Mouse (Mus musculus): ENCODE results near the gene Hhat. TPM values are rescaled to one million over a fixed set of nuclear protein-coding genes. Genes with fewer than 3 reads are reported as not detected.

The Hhat gene
- polyA plus RNA-seq, 1 experiment from 2014 or later = 9.2 TPM

- Histone ChIP-seq H3K27ac (ENCODE audit: low read depth, low read length) (no peak overlapping the region), H3K4me2 (ENCODE audit: low read depth) (no peak overlapping the region), H3K36me3 (ENCODE audit: control insufficient read depth, insufficient read depth, low read length) (no peaks in the 10 kb centered on the region), H3K4me3 (ENCODE audit: low read depth, low read length) (no peak overlapping the region), H3K9ac (ENCODE audit: low read length) (no peak overlapping the region), H3K4me1 (ENCODE audit: control insufficient read depth, insufficient read depth, low read length) (no peaks in the 10 kb centered on the region), H3K9me3 (ENCODE audit: control insufficient read depth, low read length) (no peaks in the 10 kb centered on the region), H3K27me3 (ENCODE audit: control insufficient read depth, insufficient read depth, low read length) (no peaks in the 10 kb centered on the region)
- ATAC-seq (ENCODE audit: insufficient read depth, low FRiP score, low TSS enrichment) (no peak), DNase-seq (ENCODE audit: low spot score) (no peak)
- WGBS = 90% methylated on average over 6 of the region's 6 CpGs
Measured at GRCm38 (mm10) chr1:192473134-192473533, 297.9 kb downstream of the Hhat start.

GRCm38 (mm10) chr1:192472366-192472765 is 298.7 kb downstream of the Hhat start:
- Histone ChIP-seq H3K27ac (ENCODE audit: low read depth, low read length) (no peak overlapping the region), H3K4me3 (ENCODE audit: low read depth, low read length) (no peak overlapping the region), H3K27me3 (ENCODE audit: control insufficient read depth, insufficient read depth, low read length) (no peaks in the 10 kb centered on the region), H3K4me1 (ENCODE audit: control insufficient read depth, insufficient read depth, low read length) (no peaks in the 10 kb centered on the region), H3K9ac (ENCODE audit: low read length) (no peak overlapping the region), H3K4me2 (ENCODE audit: low read depth) (no peak overlapping the region), H3K36me3 (ENCODE audit: control insufficient read depth, insufficient read depth, low read length) (no peaks in the 10 kb centered on the region), H3K9me3 (ENCODE audit: control insufficient read depth, low read length) (no peaks in the 10 kb centered on the region)
- 66% methylated on average over 4 of the region's 4 CpGs for WGBS
- ATAC-seq (ENCODE audit: insufficient read depth, low FRiP score, low TSS enrichment) (no peak), DNase-seq (ENCODE audit: low spot score) (no peak)

GRCm38 (mm10) chr1:192463732-192464131 is 307.3 kb downstream of the Hhat start:
- H3K4me2 ChIP-seq (ENCODE audit: low read depth) = no peak overlapping the region
- WGBS = 78% methylated on average over 4 of the region's 4 CpGs
- H3K4me1 ChIP-seq (ENCODE audit: control insufficient read depth, insufficient read depth, low read length) = no peaks in the 10 kb centered on the region
- H3K9ac ChIP-seq (ENCODE audit: low read length) = no peak overlapping the region
- no peaks in the 10 kb centered on the region for H3K9me3 ChIP-seq (ENCODE audit: control insufficient read depth, low read length)
- no peaks in the 10 kb centered on the region for H3K27me3 ChIP-seq (ENCODE audit: control insufficient read depth, insufficient read depth, low read length)
- DNase-seq (ENCODE audit: low spot score) = no peak
- no peaks in the 10 kb centered on the region for H3K36me3 ChIP-seq (ENCODE audit: control insufficient read depth, insufficient read depth, low read length)
- no peak overlapping the region for H3K27ac ChIP-seq (ENCODE audit: low read depth, low read length)
- no peak overlapping the region for H3K4me3 ChIP-seq (ENCODE audit: low read depth, low read length)
- ATAC-seq (ENCODE audit: insufficient read depth, low FRiP score, low TSS enrichment) = no peak

- ATAC-seq (ENCODE audit: insufficient read depth, low FRiP score, low TSS enrichment) (no peak), DNase-seq (ENCODE audit: low spot score) (peak; percentile 63)
- Histone ChIP-seq H3K27me3 (ENCODE audit: control insufficient read depth, insufficient read depth, low read length) (no peaks in the 10 kb centered on the region), H3K36me3 (ENCODE audit: control insufficient read depth, insufficient read depth, low read length) (no peaks in the 10 kb centered on the region), H3K9ac (ENCODE audit: low read length) (no peak overlapping the region), H3K9me3 (ENCODE audit: control insufficient read depth, low read length) (no peaks in the 10 kb centered on the region), H3K4me3 (ENCODE audit: low read depth, low read length) (no peak overlapping the region), H3K4me1 (ENCODE audit: control insufficient read depth, insufficient read depth, low read length) (no peaks in the 10 kb centered on the region), H3K27ac (ENCODE audit: low read depth, low read length) (no peak overlapping the region), H3K4me2 (ENCODE audit: low read depth) (no peak overlapping the region)
- 81% methylated on average over 6 of the region's 6 CpGs for WGBS
Measured at GRCm38 (mm10) chr1:192457526-192458206, 313.4 kb downstream of the Hhat start.

- H3K36me3 ChIP-seq (ENCODE audit: control insufficient read depth, insufficient read depth, low read length) = no peaks in the 10 kb centered on the region
- no peaks in the 10 kb centered on the region for H3K27me3 ChIP-seq (ENCODE audit: control insufficient read depth, insufficient read depth, low read length)
- no peak overlapping the region for H3K9ac ChIP-seq (ENCODE audit: low read length)
- 73% methylated on average over 3 of the region's 3 CpGs for WGBS
- no peak overlapping the region for H3K27ac ChIP-seq (ENCODE audit: low read depth, low read length)
- H3K4me2 ChIP-seq (ENCODE audit: low read depth) = no peak overlapping the region
- H3K4me3 ChIP-seq (ENCODE audit: low read depth, low read length) = no peak overlapping the region
- no peaks in the 10 kb centered on the region for H3K9me3 ChIP-seq (ENCODE audit: control insufficient read depth, low read length)
- no peaks in the 10 kb centered on the region for H3K4me1 ChIP-seq (ENCODE audit: control insufficient read depth, insufficient read depth, low read length)
- ATAC-seq (ENCODE audit: insufficient read depth, low FRiP score, low TSS enrichment) (no peak), DNase-seq (ENCODE audit: low spot score) (no peak)
Measured at GRCm38 (mm10) chr1:192457037-192457436, 314.0 kb downstream of the Hhat start.

- Histone ChIP-seq H3K27me3 (ENCODE audit: control insufficient read depth, insufficient read depth, low read length) (no peaks in the 10 kb centered on the region), H3K9ac (ENCODE audit: low read length) (no peak overlapping the region), H3K27ac (ENCODE audit: low read depth, low read length) (no peak overlapping the region), H3K4me3 (ENCODE audit: low read depth, low read length) (no peak overlapping the region), H3K4me1 (ENCODE audit: control insufficient read depth, insufficient read depth, low read length) (no peaks in the 10 kb centered on the region), H3K9me3 (ENCODE audit: control insufficient read depth, low read length) (no peaks in the 10 kb centered on the region), H3K4me2 (ENCODE audit: low read depth) (no peak overlapping the region), H3K36me3 (ENCODE audit: control insufficient read depth, insufficient read depth, low read length) (no peaks in the 10 kb centered on the region)
- ATAC-seq (ENCODE audit: insufficient read depth, low FRiP score, low TSS enrichment) (no peak), DNase-seq (ENCODE audit: low spot score) (no peak)
- 54% methylated on average over 4 of the region's 4 CpGs for WGBS
Measured at GRCm38 (mm10) chr1:192454981-192455380, 316.0 kb downstream of the Hhat start.

GRCm38 (mm10) chr1:192454501-192454900 is 316.5 kb downstream of the Hhat start:
- Histone ChIP-seq H3K27ac (ENCODE audit: low read depth, low read length) (no peak overlapping the region), H3K9ac (ENCODE audit: low read length) (no peak overlapping the region), H3K27me3 (ENCODE audit: control insufficient read depth, insufficient read depth, low read length) (no peaks in the 10 kb centered on the region), H3K4me1 (ENCODE audit: control insufficient read depth, insufficient read depth, low read length) (no peaks in the 10 kb centered on the region), H3K4me2 (ENCODE audit: low read depth) (no peak overlapping the region), H3K9me3 (ENCODE audit: control insufficient read depth, low read length) (no peaks in the 10 kb centered on the region), H3K4me3 (ENCODE audit: low read depth, low read length) (no peak overlapping the region), H3K36me3 (ENCODE audit: control insufficient read depth, insufficient read depth, low read length) (no peaks in the 10 kb centered on the region)
- no peak for DNase-seq (ENCODE audit: low spot score)
- ATAC-seq (ENCODE audit: insufficient read depth, low FRiP score, low TSS enrichment) = no peak
- WGBS = 50% methylated on average over 1 of the region's 1 CpGs

- ATAC-seq (ENCODE audit: insufficient read depth, low FRiP score, low TSS enrichment) (no peak), DNase-seq (ENCODE audit: low spot score) (no peak)
- Histone ChIP-seq H3K27me3 (ENCODE audit: control insufficient read depth, insufficient read depth, low read length) (no peaks in the 10 kb centered on the region), H3K4me3 (ENCODE audit: low read depth, low read length) (no peak overlapping the region), H3K36me3 (ENCODE audit: control insufficient read depth, insufficient read depth, low read length) (no peaks in the 10 kb centered on the region), H3K9me3 (ENCODE audit: control insufficient read depth, low read length) (no peaks in the 10 kb centered on the region), H3K4me1 (ENCODE audit: control insufficient read depth, insufficient read depth, low read length) (no peaks in the 10 kb centered on the region), H3K9ac (ENCODE audit: low read length) (no peak overlapping the region), H3K4me2 (ENCODE audit: low read depth) (no peak overlapping the region), H3K27ac (ENCODE audit: low read depth, low read length) (no peak overlapping the region)
- 78% methylated on average over 4 of the region's 4 CpGs for WGBS
Measured at GRCm38 (mm10) chr1:192451722-192452121, 319.3 kb downstream of the Hhat start.

DNA sequence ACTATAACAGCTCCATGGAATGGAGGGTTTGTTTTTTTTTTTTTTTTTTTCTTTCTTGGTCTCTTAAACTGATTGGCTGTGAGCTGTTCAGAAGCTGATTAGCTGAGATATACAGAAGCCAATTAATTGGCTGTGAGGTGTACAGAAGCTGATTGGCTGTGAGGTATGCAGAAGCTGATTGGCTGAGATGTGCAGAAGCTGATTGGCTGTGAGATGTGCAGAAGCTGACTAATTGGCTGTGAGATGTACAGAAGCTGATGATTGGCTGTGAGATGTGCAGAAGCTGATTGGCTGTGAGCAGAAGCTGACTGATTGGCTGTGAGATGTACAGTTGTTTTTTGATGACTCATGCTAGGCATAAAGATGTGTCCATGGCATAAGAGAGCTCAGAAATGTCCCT is 320.6 kb downstream of the Hhat start:
- Histone ChIP-seq H3K27me3 (ENCODE audit: control insufficient read depth, insufficient read depth, low read length) (no peaks in the 10 kb centered on the region), H3K36me3 (ENCODE audit: control insufficient read depth, insufficient read depth, low read length) (no peaks in the 10 kb centered on the region), H3K27ac (ENCODE audit: low read depth, low read length) (no peak overlapping the region), H3K4me3 (ENCODE audit: low read depth, low read length) (no peak overlapping the region), H3K9me3 (ENCODE audit: control insufficient read depth, low read length) (no peaks in the 10 kb centered on the region), H3K9ac (ENCODE audit: low read length) (no peak overlapping the region), H3K4me1 (ENCODE audit: control insufficient read depth, insufficient read depth, low read length) (no peaks in the 10 kb centered on the region), H3K4me2 (ENCODE audit: low read depth) (no peak overlapping the region)
- ATAC-seq (ENCODE audit: insufficient read depth, low FRiP score, low TSS enrichment) (no peak), DNase-seq (ENCODE audit: low spot score) (no peak)

All from neural tube, embryonic 11.5 days (tissue).